Mouse (Mus musculus): ENCODE results near the gene Crim1.

- TF ChIP-seq MAX (IDR thresholded peaks at IDR 0.05) (no peak), CTCF (IDR thresholded peaks at IDR 0.05; ENCODE audit: control insufficient read depth, insufficient read depth, insufficient read length) (no peak), MYOG (IDR thresholded peaks at IDR 0.05; ENCODE audit: control insufficient read depth, extremely low read depth, insufficient read length) (no peak)
Measured at GRCm38 (mm10) chr17:78415255-78415654, 215.2 kb downstream of the Crim1 start.

All from C2C12 (cell line).